Mouse (Mus musculus) ES-E14 (cell line): ENCODE results near the gene Gtpbp1. TPM values are rescaled to one million over a fixed set of nuclear protein-coding genes. Genes with fewer than 3 reads are reported as not detected.

Experiments used
- DNase-seq: peaks from one replicate; pipeline ENCODE4 v3.0.0-alpha.2; 2013; ENCODE audit warnings: low read depth, low spot score
- H3K27ac ChIP-seq: 2 replicates; pipeline ENCODE4 v1.5.1; 2012; ENCODE audit warnings: low read depth, mild to moderate bottlenecking, low read length, moderate library complexity, mixed read lengths; ENCODE audit not compliant: poor library complexity, insufficient read depth, severe bottlenecking
- H3K36me3 ChIP-seq: 2 replicates; pipeline ENCODE4 v1.6.1; 2012; ENCODE audit warnings: mild to moderate bottlenecking, low read length, moderate library complexity, mixed read lengths; ENCODE audit not compliant: control insufficient read depth, poor library complexity, insufficient read depth, severe bottlenecking
- H3K4me1 ChIP-seq, 2 experiments: fragments of 150-350 bp in 1 of 2; sonication (generic) in 1 of 2; 2 replicates each; pipeline ENCODE4 v1.6.1; 2012; ENCODE audit warnings: low read length in 2 of 2, mild to moderate bottlenecking in 1 of 2, mixed read lengths in 1 of 2; ENCODE audit not compliant: control insufficient read depth in 2 of 2, insufficient read depth in 2 of 2, poor library complexity in 1 of 2
- H3K4me3 ChIP-seq, 2 experiments: fragments of 150-350 bp in 1 of 2; sonication (generic) in 1 of 2; 2 replicates each; pipeline ENCODE4 v1.5.1; 2012; ENCODE audit warnings: low read length in 2 of 2, low read depth in 1 of 2, mild to moderate bottlenecking in 1 of 2, mixed read lengths in 1 of 2; ENCODE audit not compliant: insufficient read depth in 1 of 2, poor library complexity in 1 of 2, severe bottlenecking in 1 of 2
- H3K9ac ChIP-seq: 2 replicates; pipeline ENCODE4 v1.6.1; 2012; ENCODE audit warnings: low read depth, mild to moderate bottlenecking, low read length, mixed read lengths; ENCODE audit not compliant: poor library complexity, insufficient read depth, severe bottlenecking
- H3K9me3 ChIP-seq: fragments of 150-350 bp; sonication (generic); 2 replicates; pipeline ENCODE4 v1.6.1; 2012; ENCODE audit warnings: low read depth, mild to moderate bottlenecking, low read length; ENCODE audit not compliant: control insufficient read depth, insufficient read depth
- CHD2 ChIP-seq: IDR thresholded peaks from 2 replicates; pipeline ENCODE4 v1.6.1; 2014; ENCODE audit warnings: mild to moderate bottlenecking, low read depth, low read length, inconsistent platforms
- HCFC1 ChIP-seq: IDR thresholded peaks from 2 replicates; pipeline ENCODE4 v1.6.1; 2012; ENCODE audit warnings: low read length, inconsistent platforms, borderline replicate concordance; ENCODE audit not compliant: insufficient read depth
- MAFK ChIP-seq: IDR thresholded peaks from 2 replicates; pipeline ENCODE4 v1.6.1; 2014; ENCODE audit warnings: mild to moderate bottlenecking, low read depth, low read length, inconsistent platforms; ENCODE audit not compliant: insufficient read depth
- ZC3H11A ChIP-seq: IDR thresholded peaks from 2 replicates; pipeline ENCODE4 v1.6.1; 2012; ENCODE audit warnings: low read depth, mild to moderate bottlenecking, inconsistent platforms, low read length, borderline replicate concordance
- ZNF384 ChIP-seq: IDR thresholded peaks from 2 replicates; pipeline ENCODE4 v1.6.1; 2012; ENCODE audit warnings: low read depth, low read length, inconsistent platforms
- in situ Hi-C, 2 experiments: fragments of 600-800 bp; cut with MboI; formaldehyde crosslinking; loops; one replicate each; pipeline ENCODE4 v1.15.1; 2025; ENCODE audit warnings: low sequenced_read_pairs in 2 of 2, inconsistent platforms in 1 of 2; ENCODE audit not compliant: unreplicated experiment in 2 of 2
- total RNA-seq: library from RNA; depleted of rRNA; stranded (reverse); fragments of 300-350 nt; gene quantifications from 2 replicates; pipeline ENCODE4 v1.2.3, GENCODE M21; 2012

The Gtpbp1 gene
- total RNA-seq, 1 experiment = 48.1 TPM

DNA sequence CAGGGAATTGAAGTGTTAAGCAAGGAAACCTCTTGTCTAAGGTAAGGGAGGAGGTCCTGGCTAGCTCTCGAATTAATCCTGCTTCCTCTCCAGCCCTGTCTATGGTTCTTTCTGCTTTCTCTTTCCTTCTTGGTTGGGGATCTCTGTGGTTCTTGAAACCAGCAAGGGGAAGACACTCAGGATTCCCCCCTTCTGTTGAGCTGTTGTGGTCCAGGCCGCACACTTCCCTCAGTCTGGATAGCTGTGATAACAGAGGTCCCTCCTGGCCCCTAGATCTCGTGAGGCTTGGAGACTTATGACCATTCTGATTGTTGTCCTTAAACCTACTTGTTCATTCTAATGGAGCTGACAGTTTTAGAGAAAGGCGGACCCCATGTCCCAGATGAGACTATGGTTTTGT lies 3.9 kb downstream of the Gtpbp1 start:
- H3K9ac ChIP-seq = no peak overlapping the region
- TF ChIP-seq MAFK (no peak), HCFC1 (no peak), CHD2 (no peak), ZNF384 (no peak), ZC3H11A (no peak)
- H3K4me3 ChIP-seq = no peak overlapping the region
- no peaks in the 10 kb centered on the region for H3K9me3 ChIP-seq
- peaks cover 3 to 10% of the 10 kb centered on the region in 2 experiments; a peak in 2 of 4 replicates for H3K4me1 ChIP-seq
- H3K27ac ChIP-seq = no peak overlapping the region
- in situ Hi-C loops = no loop called here
- no peak for DNase-seq
- peaks cover 6% of the 10 kb centered on the region; the same call in 1 of the 2 replicates for H3K36me3 ChIP-seq

DNA sequence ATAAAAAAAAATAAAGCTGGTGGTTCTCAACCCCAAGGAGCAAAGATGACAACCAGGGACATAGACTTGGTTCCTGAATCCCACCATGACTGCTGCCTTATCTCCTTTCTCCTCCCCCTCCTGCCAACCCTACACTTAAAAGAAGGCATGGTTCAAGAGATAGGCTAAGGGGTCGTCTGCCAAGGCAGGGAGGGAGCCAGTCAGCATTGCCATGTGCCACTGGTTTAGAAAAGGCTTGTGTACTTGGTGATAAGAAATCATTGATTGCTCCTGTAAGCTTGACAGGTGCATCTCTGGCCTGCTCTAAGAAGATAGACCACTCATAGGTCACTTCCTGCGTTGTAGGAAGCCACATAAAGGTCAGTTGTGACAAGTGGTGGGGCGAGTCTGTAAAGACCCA lies 4.9 kb downstream of the Gtpbp1 start:
- TF ChIP-seq CHD2 (no peak), ZC3H11A (no peak), ZNF384 (no peak), HCFC1 (no peak), MAFK (no peak)
- H3K9ac ChIP-seq = no peak overlapping the region
- no peak overlapping the region for H3K4me3 ChIP-seq
- peaks cover 6% of the 10 kb centered on the region; the same call in 1 of the 2 replicates for H3K36me3 ChIP-seq
- H3K4me1 ChIP-seq = peaks cover 3 to 10% of the 10 kb centered on the region in 2 experiments; a peak in 2 of 4 replicates
- in situ Hi-C loops = no loop called here
- H3K27ac ChIP-seq = no peak overlapping the region
- H3K9me3 ChIP-seq = no peaks in the 10 kb centered on the region
- no peak for DNase-seq

DNA sequence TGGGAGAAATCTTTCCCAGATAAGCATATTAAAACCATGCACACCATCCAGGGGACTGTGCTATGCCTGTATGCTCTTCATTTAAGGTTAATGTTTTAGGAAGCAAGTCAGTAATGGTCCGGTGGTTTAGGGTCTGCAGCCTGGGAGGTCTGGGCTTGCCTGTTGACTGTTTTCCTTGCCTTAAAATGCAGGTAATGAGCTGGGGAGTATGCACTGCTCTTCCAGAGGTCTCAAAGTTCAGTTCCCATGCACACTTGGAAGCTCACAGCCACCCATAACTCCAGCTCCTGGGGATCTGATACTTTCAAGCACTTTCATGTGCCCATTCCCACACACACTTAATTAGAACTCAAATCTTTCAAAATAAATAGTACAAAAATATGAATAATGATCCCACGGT lies 5.9 kb downstream of the Gtpbp1 start:
- H3K27ac ChIP-seq = no peak overlapping the region
- no peak overlapping the region for H3K9ac ChIP-seq
- H3K9me3 ChIP-seq = no peaks in the 10 kb centered on the region
- peaks cover 6% of the 10 kb centered on the region; the same call in 1 of the 2 replicates for H3K36me3 ChIP-seq
- no peak overlapping the region for H3K4me3 ChIP-seq
- DNase-seq = no peak
- in situ Hi-C loops = no loop called here
- peaks cover 3 to 9% of the 10 kb centered on the region in 2 experiments; a peak in 2 of 4 replicates for H3K4me1 ChIP-seq
- TF ChIP-seq CHD2 (no peak), MAFK (no peak), HCFC1 (no peak), ZNF384 (no peak), ZC3H11A (no peak)

DNA sequence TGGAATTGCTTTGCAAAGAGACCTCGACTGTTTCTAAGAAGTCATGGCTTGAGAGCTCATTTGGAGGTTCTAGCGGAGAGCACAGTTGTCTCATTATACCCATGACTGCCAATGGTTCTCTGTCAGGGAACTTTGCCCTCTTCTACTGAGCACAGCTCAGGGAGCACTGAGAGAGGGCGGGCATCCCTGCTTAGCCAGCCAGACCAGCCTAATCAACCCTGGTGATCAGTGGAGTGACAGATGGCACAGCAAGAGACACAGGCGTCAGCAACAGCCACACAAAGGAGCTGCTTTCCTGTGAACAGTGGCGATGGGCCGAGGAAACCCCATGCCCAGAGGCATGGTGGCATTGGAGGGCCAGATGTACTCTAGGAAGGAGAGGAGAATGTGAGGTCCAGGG lies 6.4 kb downstream of the Gtpbp1 start:
- peaks cover 6% of the 10 kb centered on the region; the same call in 1 of the 2 replicates for H3K36me3 ChIP-seq
- TF ChIP-seq HCFC1 (no peak), MAFK (no peak), ZNF384 (no peak), CHD2 (no peak), ZC3H11A (no peak)
- H3K9ac ChIP-seq = no peak overlapping the region
- H3K4me3 ChIP-seq = no peak overlapping the region
- DNase-seq = no peak
- in situ Hi-C loops = no loop called here
- no peak overlapping the region for H3K27ac ChIP-seq
- H3K4me1 ChIP-seq = peaks cover 3 to 8% of the 10 kb centered on the region in 2 experiments; a peak in 2 of 4 replicates
- no peaks in the 10 kb centered on the region for H3K9me3 ChIP-seq
